Mouse (Mus musculus) layer of hippocampus, adult 9-10 months (tissue): ENCODE measurements at regions not wholly inside any gene's neighbourhood (a gene's known extent, or its start where the extent isn't known, plus 50 kb on each side); places are given as distances from the start of the nearest gene placed in this dataset.

Experiments used
- DNase-seq: peaks from one replicate; pipeline ENCODE4 v3.0.0; 2022; ENCODE audit warnings: low spot score

- DNase-seq = no peak
Observed at GRCm38 (mm10) chr19:14344467-14344866, 253.4 kb downstream of the Tle4 start.

GRCm38 (mm10) chr19:14347026-14347425 is 250.8 kb downstream of the Tle4 start:
- DNase-seq = no peak

GRCm38 (mm10) chr19:14347429-14347828 is 250.4 kb downstream of the Tle4 start:
- no peak for DNase-seq

GRCm38 (mm10) chr19:14349753-14350152 is 248.1 kb downstream of the Tle4 start:
- no peak for DNase-seq

- no peak for DNase-seq
Observed at GRCm38 (mm10) chr19:14351728-14352340, 246.0 kb downstream of the Tle4 start.

GRCm38 (mm10) chr19:14352551-14352950 is 245.3 kb downstream of the Tle4 start:
- DNase-seq = no peak

GRCm38 (mm10) chr19:14353151-14353550 is 244.7 kb downstream of the Tle4 start:
- DNase-seq = no peak

- no peak for DNase-seq
Observed at GRCm38 (mm10) chr19:14355128-14355527, 242.7 kb downstream of the Tle4 start.

GRCm38 (mm10) chr19:14355946-14356345 is 241.9 kb downstream of the Tle4 start:
- no peak for DNase-seq

GRCm38 (mm10) chr19:14360611-14361010 is 237.2 kb downstream of the Tle4 start:
- no peak for DNase-seq

- no peak for DNase-seq
Observed at GRCm38 (mm10) chr19:14369098-14369604, 228.7 kb downstream of the Tle4 start.

GRCm38 (mm10) chr19:14371360-14371759 is 226.5 kb downstream of the Tle4 start:
- DNase-seq = no peak

GRCm38 (mm10) chr19:14373996-14374395 is 223.9 kb downstream of the Tle4 start:
- no peak for DNase-seq

GRCm38 (mm10) chr19:14380898-14381297 is 217.0 kb downstream of the Tle4 start:
- no peak for DNase-seq

- no peak for DNase-seq
Observed at GRCm38 (mm10) chr19:14387796-14388195, 210.1 kb downstream of the Tle4 start.

- no peak for DNase-seq
Observed at GRCm38 (mm10) chr19:14388539-14388938, 209.3 kb downstream of the Tle4 start.

GRCm38 (mm10) chr19:14389881-14390837 is 207.7 kb downstream of the Tle4 start:
- no peak for DNase-seq

- no peak for DNase-seq
Observed at GRCm38 (mm10) chr19:14390914-14391313, 206.9 kb downstream of the Tle4 start.
